Mouse (Mus musculus) forebrain, embryonic 11.5 days (tissue): ENCODE measurements around the gene Rp9. TPM values are rescaled to one million over a fixed set of nuclear protein-coding genes. Genes with fewer than 3 reads are reported as not detected.
"Not testable (repeated sequence)": the region's sequence is repeated elsewhere in the genome, so short reads cannot be mapped to it uniquely, and the experiment has no call there.

Source experiments
- ATAC-seq: fragments of 200-750 bp; cut with Nextera tagmentation; replicated peaks from 2 replicates; pipeline ENCODE4 v1.8.0; 2017; ENCODE audit warnings: moderate TSS enrichment; ENCODE audit not compliant: low FRiP score
- DNase-seq: peaks from one replicate; pipeline ENCODE4 v3.0.0-alpha.2; 2017; ENCODE audit warnings: low spot score
- H3K27ac ChIP-seq: fragments of 300-500 bp; sonication (generic); 2 replicates; pipeline ENCODE4 v1.5.1; 2014; ENCODE audit warnings: low read depth, low read length
- H3K27me3 ChIP-seq: fragments of 300-500 bp; sonication (generic); 2 replicates; pipeline ENCODE4 v1.6.1; 2014; ENCODE audit warnings: mild to moderate bottlenecking, low read length, mixed read lengths; ENCODE audit not compliant: control insufficient read depth, insufficient read depth
- H3K36me3 ChIP-seq: fragments of 300-500 bp; sonication (generic); 2 replicates; pipeline ENCODE4 v1.6.1; 2014; ENCODE audit warnings: mild to moderate bottlenecking, low read length, moderate library complexity, mixed read lengths; ENCODE audit not compliant: control insufficient read depth, insufficient read depth
- H3K4me1 ChIP-seq: fragments of 300-500 bp; sonication (generic); replicated peaks from 2 replicates; pipeline ENCODE4 v1.6.1; 2014; ENCODE audit warnings: low read length, mixed read lengths; ENCODE audit not compliant: control insufficient read depth, insufficient read depth
- H3K4me2 ChIP-seq: fragments of 300-500 bp; sonication (generic); 2 replicates; pipeline ENCODE4 v1.6.1; 2014; ENCODE audit warnings: low read depth, mild to moderate bottlenecking, low read length, moderate library complexity, mixed read lengths; ENCODE audit not compliant: severe bottlenecking
- H3K4me3 ChIP-seq: fragments of 300-500 bp; sonication (generic); 2 replicates; pipeline ENCODE4 v1.5.1; 2014; ENCODE audit warnings: low read depth, low read length
- H3K9ac ChIP-seq: fragments of 300-500 bp; sonication (generic); 2 replicates; pipeline ENCODE4 v1.6.1; 2014; ENCODE audit warnings: low read length
- H3K9me3 ChIP-seq: fragments of 300-500 bp; sonication (generic); 2 replicates; pipeline ENCODE4 v1.6.1; 2016; ENCODE audit warnings: low read length, mixed read lengths; ENCODE audit not compliant: control insufficient read depth
- WGBS: fragments of 180-500 bp; shearing (Covaris S2); extraction: QIAGEN DNeasy Blood & Tissue Kit; methylation state at CpG from one replicate; pipeline ENCODE4 v1.1.7; 2014; 5-methylcytosine and 5-hydroxymethylcytosine counted together
- polyA plus RNA-seq: library from polyadenylated mRNA; unstranded; fragments of >200 nt; fragmentation: Nextera tagmentation; extraction: Ambion mirVana; gene quantifications from 2 replicates; pipeline ENCODE4 v1.2.1, GENCODE M21; 2014

Rp9 gene
- polyA plus RNA-seq, 1 experiment from 2014 or later, result 50.7 TPM

DNA sequence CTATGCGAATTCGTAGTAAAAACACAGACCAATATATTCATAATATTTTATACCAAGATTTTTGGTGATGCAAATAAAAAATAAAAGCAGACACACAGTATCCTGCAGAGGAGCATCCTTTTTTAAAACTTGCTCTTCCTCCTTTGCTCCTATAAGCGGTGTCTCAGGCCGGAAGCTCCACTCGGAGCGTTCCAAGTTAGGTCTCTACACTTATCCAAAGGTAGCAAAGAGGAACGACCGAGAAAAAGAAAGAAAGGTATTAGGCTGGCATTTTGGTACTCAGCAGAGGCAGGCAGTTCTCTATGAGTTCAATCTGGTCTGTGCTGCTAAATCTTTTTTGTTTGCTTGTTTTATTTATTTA lies 664 bp downstream of the Rp9 start:
- 78% methylated on average over 8 of the region's 8 CpGs for WGBS
- Histone ChIP-seq H3K27ac (no peak overlapping the region), H3K4me3 (no peak overlapping the region), H3K4me1 (peaks cover 2% of the 10 kb centered on the region; the same call in 1 of the 2 replicates), H3K9ac (no peak overlapping the region; the same call in 1 of the 2 replicates), H3K36me3 (no peaks in the 10 kb centered on the region), H3K27me3 (no peaks in the 10 kb centered on the region), H3K9me3 (no peaks in the 10 kb centered on the region), H3K4me2 (no peak overlapping the region)
- DNase-seq (no peak), ATAC-seq (no peak)

DNA sequence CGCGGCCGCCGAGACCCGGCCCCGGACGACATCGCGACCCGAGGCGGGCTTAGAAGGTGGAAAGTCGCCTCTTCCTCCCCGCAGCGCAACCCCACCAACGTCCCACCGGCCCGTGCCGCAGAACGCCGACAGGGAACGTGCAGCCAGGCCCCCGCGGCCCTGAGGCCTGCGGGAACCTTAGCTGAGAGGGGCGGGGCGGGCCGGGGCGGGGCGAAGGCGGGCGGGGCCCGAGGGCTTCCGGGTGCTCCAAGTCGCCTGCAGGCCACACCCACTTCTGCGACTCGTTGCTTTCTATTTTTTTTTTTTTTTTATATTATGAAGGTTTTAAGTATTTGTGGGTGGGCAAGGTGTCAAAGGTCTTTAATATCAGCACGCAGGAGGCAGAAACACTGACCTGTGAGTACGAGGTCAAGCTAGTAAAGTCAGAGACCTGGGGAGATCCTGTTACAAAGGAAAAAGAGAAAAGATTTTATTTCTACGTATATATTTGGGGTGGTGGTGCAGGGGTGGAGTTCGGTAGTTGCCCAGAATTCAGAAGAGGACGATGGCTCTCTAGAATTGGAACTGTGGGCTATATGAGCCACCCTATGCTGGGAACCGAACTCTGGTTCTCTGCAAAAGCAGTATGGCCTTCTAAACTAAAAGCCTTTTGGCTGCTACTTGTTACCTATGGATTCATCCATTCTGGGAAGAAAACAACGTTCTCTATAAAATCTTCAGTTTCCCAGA lies 1.2 kb downstream of the Rp9 start:
- H3K9me3 ChIP-seq, result no peaks in the 10 kb centered on the region
- H3K9ac ChIP-seq, result peak overlapping the region; percentile 84
- DNase-seq, result peak; percentile 93
- peak overlapping the region; percentile 71 for H3K27ac ChIP-seq
- no peaks in the 10 kb centered on the region for H3K27me3 ChIP-seq
- H3K36me3 ChIP-seq, result no peaks in the 10 kb centered on the region
- H3K4me2 ChIP-seq, result peak overlapping the region; percentile 81
- H3K4me3 ChIP-seq, result peak overlapping the region; percentile 78
- 4% methylated on average over 43 of the region's 43 CpGs for WGBS
- H3K4me1 ChIP-seq, result peaks cover 2% of the 10 kb centered on the region; the same call in 1 of the 2 replicates
- peak; percentile 92 for ATAC-seq

DNA sequence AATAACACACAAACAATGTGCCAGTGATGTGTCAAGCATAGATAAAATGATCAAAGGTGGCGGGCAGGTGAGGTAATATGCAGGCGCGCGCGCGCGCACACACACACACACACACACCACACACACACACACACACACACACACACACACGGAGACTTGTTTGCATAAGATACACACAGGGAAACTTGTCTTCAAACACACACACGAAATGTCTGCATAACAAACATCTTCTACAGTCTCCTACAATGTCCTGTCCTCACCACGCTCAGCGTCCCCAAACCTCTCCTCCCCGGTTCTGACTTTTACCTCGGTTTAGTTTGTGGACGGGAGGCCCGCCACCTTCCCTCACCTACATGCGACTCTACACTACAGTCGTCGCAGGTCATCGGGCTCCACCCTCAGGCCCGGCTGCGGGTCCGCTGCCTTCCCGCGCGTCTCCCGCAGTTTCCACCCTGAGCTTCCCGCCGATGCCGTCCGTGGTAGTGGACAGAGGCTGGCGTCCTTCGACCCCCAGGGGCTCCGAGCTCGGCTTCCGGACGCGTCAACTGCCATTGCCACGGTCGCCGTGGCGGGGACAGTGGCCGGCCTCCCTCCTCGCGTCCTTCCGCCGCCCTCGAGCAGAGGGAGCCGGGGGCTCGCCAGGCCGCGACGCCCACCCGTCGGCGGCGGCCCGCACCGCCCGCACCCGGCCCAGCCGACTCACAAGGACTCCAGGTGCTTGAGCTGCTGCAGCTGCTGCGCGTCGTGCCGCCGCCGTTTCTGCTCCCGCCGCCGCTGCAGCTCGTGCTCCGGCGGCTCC lies 2.0 kb downstream of the Rp9 start:
- H3K9me3 ChIP-seq, result no peaks in the 10 kb centered on the region
- DNase-seq (peak; percentile 78), ATAC-seq (peak; percentile 71)
- H3K36me3 ChIP-seq, result no peaks in the 10 kb centered on the region
- peak overlapping the region; percentile 84 for H3K9ac ChIP-seq
- H3K4me3 ChIP-seq, result peak overlapping the region; percentile 78
- H3K4me2 ChIP-seq, result peak overlapping the region; percentile 81
- H3K4me1 ChIP-seq, result peaks cover 2% of the 10 kb centered on the region; the same call in 1 of the 2 replicates
- WGBS, result 1% methylated on average over 71 of the region's 73 CpGs
- H3K27me3 ChIP-seq, result no peaks in the 10 kb centered on the region
- peak overlapping the region; percentile 71 for H3K27ac ChIP-seq

DNA sequence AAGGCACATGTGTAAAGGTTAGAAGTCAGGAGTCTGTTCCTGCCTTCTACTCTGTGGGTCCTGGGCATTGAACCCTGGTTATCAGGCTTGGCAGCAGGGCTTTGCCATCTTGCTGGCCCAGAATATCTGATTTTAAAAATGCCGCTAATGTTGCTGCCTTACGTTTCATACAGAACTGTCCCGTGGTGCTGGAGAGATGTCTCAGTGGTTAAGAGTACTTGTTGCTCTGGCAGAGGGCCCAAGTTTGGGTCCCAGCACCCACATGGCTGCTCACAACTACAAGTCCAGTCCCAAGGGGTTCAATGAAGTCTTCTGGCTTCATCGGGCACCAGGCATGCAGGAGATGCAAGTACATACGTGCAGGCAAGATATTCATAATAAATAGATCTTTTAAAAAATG lies 3.3 kb downstream of the Rp9 start:
- WGBS, result 97% methylated on average over 5 of the region's 5 CpGs
- ATAC-seq, result no peak

DNA sequence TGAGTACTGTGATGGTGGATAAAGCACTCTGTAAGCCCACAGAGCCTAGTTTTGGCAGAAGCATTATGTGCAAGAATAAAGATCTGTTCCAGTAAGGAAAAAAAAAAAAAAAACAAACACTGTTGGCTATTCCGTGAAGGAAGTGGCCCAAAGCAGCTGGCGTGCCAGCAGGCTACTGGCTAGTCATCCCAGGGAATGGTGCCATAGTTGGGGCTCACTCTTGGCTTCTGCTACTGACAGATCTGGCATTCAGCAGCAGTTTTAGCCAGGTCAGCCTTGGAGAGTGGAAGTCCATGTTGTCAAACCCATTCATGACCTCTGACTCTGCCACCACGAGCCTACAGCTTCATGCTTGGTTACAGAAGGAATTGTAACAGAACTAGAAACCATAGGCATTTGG lies 7.6 kb downstream of the Rp9 start:
- Histone ChIP-seq H3K4me3 (no peak overlapping the region), H3K4me1 (no peaks in the 10 kb centered on the region), H3K9me3 (no peaks in the 10 kb centered on the region), H3K36me3 (no peaks in the 10 kb centered on the region; the same call in 1 of the 2 replicates), H3K27ac (no peak overlapping the region), H3K4me2 (no peak overlapping the region), H3K27me3 (no peaks in the 10 kb centered on the region), H3K9ac (no peak overlapping the region)
- WGBS, result 94% methylated on average over 3 of the region's 3 CpGs
- ATAC-seq, result no peak
- no peak for DNase-seq

More for the DNA sequence above, 3.3 kb downstream of the Rp9 start:
- Histone ChIP-seq H3K27ac (no peak overlapping the region), H3K9me3 (no peaks in the 10 kb centered on the region), H3K4me1 (peaks cover 2% of the 10 kb centered on the region; the same call in 1 of the 2 replicates), H3K36me3 (no peaks in the 10 kb centered on the region), H3K9ac (no peak overlapping the region), H3K4me2 (no peak overlapping the region), H3K27me3 (no peaks in the 10 kb centered on the region), H3K4me3 (no peak overlapping the region)
- DNase-seq, result no peak

DNA sequence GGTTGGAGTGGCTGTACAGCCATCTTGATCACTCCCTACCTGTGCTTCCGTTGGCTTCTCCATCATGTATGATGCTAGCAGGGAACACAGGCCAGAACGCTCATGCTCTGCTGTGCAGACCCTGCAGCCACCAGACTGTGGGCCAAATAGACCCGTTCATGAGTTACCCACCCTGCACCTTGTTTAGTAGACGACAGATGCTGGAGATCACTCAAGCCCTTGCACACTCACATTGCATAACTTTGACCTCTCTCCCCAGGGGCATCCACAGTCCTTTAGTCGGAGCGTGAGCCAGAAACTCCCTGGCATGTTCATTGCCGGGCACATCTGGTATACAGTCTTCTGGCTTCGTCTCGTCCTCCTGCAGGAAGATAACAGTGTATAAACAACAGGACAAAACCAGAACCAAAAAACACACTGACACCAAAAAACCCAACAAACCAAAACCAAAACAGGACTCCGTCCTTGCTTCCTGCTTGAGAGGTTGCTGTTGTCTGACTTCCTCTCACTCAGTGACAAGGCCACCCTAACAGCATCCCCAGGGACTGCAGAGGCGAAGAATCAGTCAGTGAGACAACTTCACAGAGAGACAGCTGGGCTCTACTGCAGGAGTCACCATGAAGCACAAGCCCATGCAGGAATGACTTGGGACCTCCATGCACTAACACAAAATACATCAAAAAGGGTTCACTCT lies 12.3 kb downstream of the Rp9 start:
- Histone ChIP-seq H3K9me3 (no peaks in the 10 kb centered on the region), H3K4me3 (no peak overlapping the region), H3K4me2 (no peak overlapping the region), H3K9ac (no peak overlapping the region), H3K4me1 (no peaks in the 10 kb centered on the region), H3K36me3 (peaks cover 8% of the 10 kb centered on the region; the same call in 1 of the 2 replicates), H3K27ac (no peak overlapping the region), H3K27me3 (no peaks in the 10 kb centered on the region)
- WGBS, result 93% methylated on average over 11 of the region's 11 CpGs
- ATAC-seq (no peak), DNase-seq (no peak)

DNA sequence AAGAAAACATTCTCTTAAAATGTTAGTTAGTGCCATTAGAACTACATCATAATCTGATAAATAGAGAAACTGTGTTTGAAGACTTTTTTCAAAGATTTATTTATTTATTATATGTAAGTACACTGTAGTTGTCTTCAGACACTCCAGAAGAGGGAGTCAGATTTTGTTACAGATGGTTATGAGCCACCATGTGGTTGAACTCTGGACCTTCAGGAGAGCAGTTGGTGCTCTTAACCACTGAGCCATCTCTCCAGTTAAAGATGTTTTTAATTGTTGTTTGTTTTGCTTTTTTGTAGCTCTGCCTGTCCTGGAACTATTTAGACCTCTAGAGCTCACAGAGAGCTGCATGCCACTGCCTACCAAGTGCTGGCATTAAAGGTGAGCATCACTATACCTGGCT lies 14.5 kb downstream of the Rp9 start:
- Histone ChIP-seq H3K4me2 (no peak overlapping the region), H3K36me3 (peaks cover 8% of the 10 kb centered on the region; the same call in 1 of the 2 replicates), H3K4me1 (no peaks in the 10 kb centered on the region), H3K9ac (no peak overlapping the region), H3K27ac (no peak overlapping the region), H3K4me3 (no peak overlapping the region), H3K27me3 (no peaks in the 10 kb centered on the region), H3K9me3 (no peaks in the 10 kb centered on the region)
- DNase-seq (no peak), ATAC-seq (no peak)

DNA sequence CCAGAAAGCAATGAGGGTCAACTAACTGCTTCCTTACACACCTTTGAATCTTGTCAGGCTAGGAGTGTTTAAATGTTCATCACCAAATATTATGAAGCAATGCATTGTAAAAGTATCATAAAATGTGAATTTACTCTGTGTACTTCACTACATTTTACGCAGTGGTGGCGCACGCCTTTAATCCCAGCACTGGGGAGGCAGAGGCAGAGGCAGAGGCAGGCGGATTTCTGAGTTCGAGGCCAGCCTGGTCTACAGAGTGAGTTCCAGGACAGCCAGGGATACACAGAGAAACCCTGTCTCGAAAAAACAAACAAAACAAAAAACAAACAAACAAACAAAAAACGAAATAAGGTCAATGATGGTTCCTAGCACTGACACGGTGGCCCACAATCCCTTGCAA lies 15.6 kb downstream of the Rp9 start, which contains the start of gene Gm17545:
TSS of gene Gm17545 (plus strand) at position 301 of the 400 bp plus-strand sequence.
- 93% methylated on average over 8 of the region's 8 CpGs for WGBS

More for the DNA sequence above, 15.6 kb downstream of the Rp9 start, which contains the start of gene Gm17545:
- H3K4me3 ChIP-seq, H3K4me1 ChIP-seq, H3K4me2 ChIP-seq, H3K36me3 ChIP-seq, ATAC-seq, H3K27ac ChIP-seq, H3K27me3 ChIP-seq, H3K9ac ChIP-seq, H3K9me3 ChIP-seq, DNase-seq: not testable (repeated sequence)
